Mouse (Mus musculus): ENCODE data around the gene Parp9.

DNA sequence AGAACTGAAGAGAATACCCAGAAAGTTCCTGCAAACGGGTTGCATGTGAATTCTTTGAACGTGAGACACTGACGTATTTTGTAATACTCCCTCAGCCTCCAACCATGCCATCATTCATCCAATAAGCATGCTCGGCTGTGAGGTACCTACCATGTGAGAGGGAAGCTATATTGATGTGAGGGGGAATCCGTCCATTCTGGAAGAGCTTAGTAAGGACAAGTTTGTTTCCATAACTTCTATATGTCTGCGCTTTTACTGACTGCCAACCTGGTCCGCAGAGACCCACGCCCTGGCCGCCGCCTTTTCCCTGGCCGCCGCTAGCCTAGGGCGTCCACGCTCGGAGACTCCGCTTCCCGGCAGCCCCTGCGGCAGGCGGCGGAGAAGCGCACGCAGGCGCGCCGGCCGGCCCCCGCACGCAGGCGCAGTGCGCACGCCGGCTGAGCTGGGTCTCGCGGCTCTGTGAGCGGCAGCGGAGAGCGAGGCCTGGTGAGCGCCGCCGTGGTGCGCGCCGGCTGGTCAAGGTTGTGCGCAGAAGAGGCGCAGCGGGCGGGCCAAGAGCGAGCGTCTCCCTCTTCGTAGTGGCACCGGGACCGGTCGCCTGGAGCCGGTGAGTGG is 44.7 kb downstream of the Parp9 start:
- TF ChIP-seq CTCF (IDR thresholded peaks at IDR 0.05; ENCODE audit: low read depth, low read length) (no peak), EP300 (IDR thresholded peaks at IDR 0.05; ENCODE audit: insufficient read depth, low read depth, low read length) (no peak), POLR2A (IDR thresholded peaks at IDR 0.05; ENCODE audit: insufficient read depth, low read length) (peak; percentile 79)

All from ES-Bruce4 (cell line).